Mouse (Mus musculus): ENCODE measurements at regions not wholly inside any gene's neighbourhood (a gene's known extent, or its start where the extent isn't known, plus 50 kb on each side); places are given as distances from the start of the nearest gene placed in this dataset.

DNA sequence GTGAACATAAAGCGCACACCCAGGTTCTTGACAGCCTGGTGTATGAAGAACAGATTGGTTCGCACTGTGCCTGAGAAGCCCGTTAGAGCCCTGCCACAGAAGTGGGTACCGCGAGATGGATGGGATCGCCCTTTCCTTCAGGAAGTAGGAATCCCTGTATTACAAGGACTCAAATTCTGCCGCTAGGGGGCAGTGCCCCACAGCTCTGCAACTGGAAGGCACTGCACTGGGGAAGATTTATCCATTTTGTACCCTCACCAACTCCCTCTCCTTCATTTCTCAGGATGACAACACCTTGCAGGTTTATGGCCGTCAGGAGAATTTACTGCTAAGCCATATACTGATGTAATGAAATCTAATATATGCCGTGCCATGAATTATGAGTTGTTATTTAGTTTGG lies 1094.1 kb upstream of the 2610301B20Rik start:
- no peaks in the 10 kb centered on the region for H3K27me3 ChIP-seq (replicated peaks)
- H3K9ac ChIP-seq = no peak overlapping the region
- H3K4me2 ChIP-seq = no peak overlapping the region
- no peaks in the 10 kb centered on the region for H3K9me3 ChIP-seq
- H3K36me3 ChIP-seq = no peaks in the 10 kb centered on the region
- no peak overlapping the region for H3K27ac ChIP-seq
- ATAC-seq (ENCODE audit: insufficient read depth, low FRiP score, low read depth) = no peak; the same call in 1 of the 2 replicates
- no peaks in the 10 kb centered on the region for H3K4me1 ChIP-seq
- no peak overlapping the region for H3K4me3 ChIP-seq (replicated peaks)
- WGBS = 29% methylated on average over 9 of the region's 9 CpGs

DNA sequence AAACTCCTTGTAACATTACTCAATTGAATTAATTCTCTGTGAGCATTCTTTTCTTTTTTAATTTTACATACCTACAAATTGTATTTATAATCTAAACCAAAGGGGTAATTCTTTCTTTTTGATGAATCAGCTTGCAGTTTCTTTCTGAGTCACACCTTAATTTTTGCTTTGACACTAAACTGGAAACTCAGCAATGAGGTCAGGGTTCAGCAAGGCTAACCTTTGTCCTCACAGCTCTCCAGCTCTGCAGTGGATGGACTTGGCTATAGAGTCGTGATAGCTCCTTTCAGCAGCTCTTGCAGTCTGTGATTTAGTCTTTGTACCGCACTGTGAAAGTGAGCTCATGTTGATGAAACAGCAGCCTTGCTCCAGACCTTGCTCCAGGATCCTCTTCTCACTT lies 1093.0 kb upstream of the 2610301B20Rik start:
- H3K4me1 ChIP-seq = no peaks in the 10 kb centered on the region
- no peak overlapping the region for H3K27ac ChIP-seq
- H3K9ac ChIP-seq = no peak overlapping the region
- no peaks in the 10 kb centered on the region for H3K27me3 ChIP-seq (replicated peaks)
- H3K36me3 ChIP-seq = no peaks in the 10 kb centered on the region
- H3K9me3 ChIP-seq = no peaks in the 10 kb centered on the region
- no peak for ATAC-seq (ENCODE audit: insufficient read depth, low FRiP score, low read depth)
- no peak overlapping the region for H3K4me2 ChIP-seq
- no peak overlapping the region for H3K4me3 ChIP-seq (replicated peaks)
- 54% methylated on average over 2 of the region's 2 CpGs for WGBS

DNA sequence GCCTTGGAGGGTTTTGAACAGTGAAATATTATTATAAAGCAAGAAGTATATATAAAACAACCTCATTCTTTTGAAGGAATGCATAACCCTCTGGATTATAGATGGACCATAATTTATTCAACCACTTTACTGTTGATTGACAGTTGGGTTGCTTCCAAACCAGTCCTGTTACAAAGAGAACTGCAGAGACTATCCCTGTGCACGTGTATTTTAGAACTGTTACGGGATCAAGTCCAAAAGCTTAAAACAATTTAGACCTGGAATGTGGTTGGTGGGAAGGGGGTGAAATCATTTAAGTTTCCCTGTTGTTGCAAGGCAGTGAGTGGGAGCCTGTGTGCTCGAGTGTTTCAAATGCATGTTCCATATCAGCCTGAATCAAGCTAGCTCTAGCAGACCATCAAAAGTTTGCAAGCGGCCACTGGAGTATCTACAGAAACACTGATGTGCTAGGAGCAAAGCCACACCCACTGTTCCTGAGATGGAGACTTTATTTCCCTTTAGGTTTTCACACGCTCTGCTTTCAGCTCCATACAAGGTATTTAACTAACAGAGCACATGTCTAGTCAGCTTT lies 1086.4 kb upstream of the 2610301B20Rik start:
- WGBS = 50% methylated on average over 5 of the region's 5 CpGs
- H3K4me1 ChIP-seq = no peaks in the 10 kb centered on the region
- ATAC-seq (ENCODE audit: insufficient read depth, low FRiP score, low read depth) = no peak

DNA sequence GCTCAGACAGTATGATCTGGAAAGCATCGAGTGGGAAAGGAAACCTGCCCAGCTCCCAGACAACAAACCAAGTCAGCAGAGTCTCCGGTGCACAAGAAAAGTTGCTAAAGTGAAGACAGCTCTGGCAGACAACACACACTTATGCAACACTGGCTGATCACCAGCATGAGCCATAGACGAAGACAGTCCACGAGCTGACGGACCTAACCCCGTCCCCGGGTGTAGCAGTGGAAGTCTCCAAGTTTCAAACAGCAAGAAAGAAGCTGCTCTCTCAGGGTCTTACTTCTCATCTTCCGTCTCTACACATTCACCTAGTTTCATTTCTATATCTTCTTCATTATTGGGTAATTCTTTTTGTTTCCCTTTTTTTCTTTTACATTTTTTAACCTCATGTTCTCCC lies 1083.8 kb upstream of the 2610301B20Rik start:
- H3K9ac ChIP-seq = no peak overlapping the region
- H3K36me3 ChIP-seq = no peaks in the 10 kb centered on the region
- no peak overlapping the region for H3K4me2 ChIP-seq
- H3K9me3 ChIP-seq = no peaks in the 10 kb centered on the region
- H3K27ac ChIP-seq = no peak overlapping the region
- H3K4me3 ChIP-seq (replicated peaks) = no peak overlapping the region
- no peaks in the 10 kb centered on the region for H3K27me3 ChIP-seq (replicated peaks)
- ATAC-seq (ENCODE audit: insufficient read depth, low FRiP score, low read depth) = no peak
- WGBS = 85% methylated on average over 8 of the region's 8 CpGs
- H3K4me1 ChIP-seq = no peaks in the 10 kb centered on the region

More for the DNA sequence above, 1086.4 kb upstream of the 2610301B20Rik start:
- no peaks in the 10 kb centered on the region for H3K9me3 ChIP-seq
- no peak overlapping the region for H3K4me3 ChIP-seq (replicated peaks)
- no peak overlapping the region for H3K9ac ChIP-seq
- no peaks in the 10 kb centered on the region for H3K27me3 ChIP-seq (replicated peaks)
- H3K27ac ChIP-seq = no peak overlapping the region
- H3K4me2 ChIP-seq = no peak overlapping the region
- no peaks in the 10 kb centered on the region for H3K36me3 ChIP-seq
